Mouse (Mus musculus) megakaryocyte, embryonic 14.5 days (primary cell): ENCODE data around the gene Sypl.

ENCODE experiments used
- FLI1 ChIP-seq: IDR thresholded peaks from 2 replicates; pipeline ENCODE4 v1.6.1; 2012; ENCODE audit warnings: low read length, inconsistent platforms, mixed read lengths
- GATA1 ChIP-seq: IDR thresholded peaks from 3 replicates; pipeline ENCODE4 v1.6.1; 2012; ENCODE audit warnings: mixed read lengths, low read length, inconsistent platforms, borderline replicate concordance

DNA sequence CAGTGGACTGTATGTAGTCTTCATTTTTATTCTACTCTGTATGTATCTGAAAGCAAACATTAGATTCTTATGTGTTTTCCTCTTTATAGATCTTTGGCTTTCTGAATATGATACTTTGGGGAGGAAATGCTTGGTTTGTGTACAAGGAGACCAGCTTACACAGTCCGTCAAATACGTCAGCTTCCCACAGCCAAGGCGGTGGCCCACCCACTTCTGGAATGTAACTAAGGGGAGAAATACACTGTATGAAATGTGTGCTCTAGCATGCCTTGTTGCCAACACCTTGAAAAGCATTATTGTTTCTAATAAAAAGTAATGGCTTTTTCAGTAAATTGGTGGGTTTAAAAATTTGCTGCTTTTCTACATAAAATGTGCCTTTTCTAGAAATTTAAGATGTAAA lies 21.8 kb downstream of the Sypl start:
- TF ChIP-seq GATA1 = no peak
- TF ChIP-seq FLI1 = no peak
